Mouse (Mus musculus): ENCODE results near the gene Etnk1. TPM values are rescaled to one million over a fixed set of nuclear protein-coding genes. Genes with fewer than 3 reads are reported as not detected.

Gene Etnk1
- polyA plus RNA-seq (2014; fragmentation: Illumina TruSeq; extraction: RNeasy Lipid Tissue Mini Kit (QIAGEN cat#74804); ENCODE audit: low replicate concordance), result 201 TPM

DNA sequence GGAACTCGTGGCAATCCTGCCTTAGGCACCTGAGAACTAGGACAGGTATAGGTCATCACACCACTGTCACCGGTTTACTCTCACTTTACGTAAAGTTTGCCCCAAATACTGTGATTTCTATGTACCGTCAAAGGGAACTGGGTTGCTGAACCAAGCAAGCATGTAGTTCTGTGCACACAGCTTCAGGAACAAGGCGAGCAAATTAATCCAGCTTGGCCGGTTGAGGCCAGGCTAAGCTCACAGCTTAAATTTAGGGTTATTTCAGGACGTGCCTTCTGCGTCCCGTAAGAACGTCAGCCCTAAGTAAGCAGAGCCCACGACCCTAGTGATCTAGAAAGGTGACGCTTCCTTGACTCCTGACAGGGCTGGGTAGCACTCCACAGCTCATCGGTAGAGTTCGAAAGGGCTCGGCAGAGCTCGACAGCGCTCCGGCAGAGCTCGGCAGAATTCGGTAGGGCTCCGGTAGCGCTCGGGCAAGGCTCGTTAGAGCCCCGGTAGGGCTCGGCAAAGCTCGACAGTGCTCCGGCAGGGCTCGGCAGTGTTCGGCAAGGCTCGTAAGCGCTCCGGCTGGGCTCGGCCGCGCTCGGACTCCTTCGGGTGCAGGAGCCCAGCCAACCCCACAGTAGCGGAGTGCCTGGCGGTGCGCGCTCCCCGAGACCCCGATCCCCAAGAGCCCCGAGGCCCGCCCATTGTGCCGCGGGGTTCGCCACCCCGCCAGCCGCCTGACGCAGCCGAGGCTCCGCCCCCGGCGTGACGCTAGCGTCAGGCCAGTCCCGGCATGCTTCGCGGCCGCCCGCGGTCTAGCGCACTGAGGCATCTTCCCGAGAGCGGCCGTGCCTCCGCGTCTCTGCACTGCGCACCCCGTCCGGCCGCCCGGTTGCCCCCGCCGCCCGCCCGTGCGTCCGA, at the start of gene Etnk1:
TSS of gene Etnk1 (plus strand) at position 770 of the 906 bp plus-strand sequence.

Other genes with a start within 250 kb of the Etnk1 start
- 0.52 TPM for gene St8sia1, start 202.8 kb upstream of the Etnk1 start, polyA plus RNA-seq (2014; fragmentation: Illumina TruSeq; extraction: RNeasy Lipid Tissue Mini Kit (QIAGEN cat#74804); ENCODE audit: low replicate concordance)
- gene C2cd5, start 67.1 kb upstream of the Etnk1 start, polyA plus RNA-seq (2014; fragmentation: Illumina TruSeq; extraction: RNeasy Lipid Tissue Mini Kit (QIAGEN cat#74804); ENCODE audit: low replicate concordance), result 33.9 TPM

All from small intestine, adult 10 weeks (tissue).